Mouse (Mus musculus) limb, embryonic 15.5 days (tissue): ENCODE results near the gene Szt2. TPM values are rescaled to one million over a fixed set of nuclear protein-coding genes. Genes with fewer than 3 reads are reported as not detected.
A peak's percentile ranks its signal among the peaks of the same experiment; 100 is the strongest.

Experiments used
- ATAC-seq: fragments of 200-750 bp; cut with Nextera tagmentation; 2 replicates; pipeline ENCODE4 v1.8.0; 2017; ENCODE audit warnings: low read depth, moderate TSS enrichment; ENCODE audit not compliant: insufficient number of reproducible peaks, low FRiP score, low TSS enrichment
- H3K27ac ChIP-seq: fragments of 300-500 bp; sonication (generic); 2 replicates; pipeline ENCODE4 v1.5.1; 2015; ENCODE audit warnings: moderate library complexity, mild to moderate bottlenecking, inconsistent platforms
- H3K27me3 ChIP-seq: fragments of 300-500 bp; sonication (generic); 2 replicates; pipeline ENCODE4 v1.6.1; 2015; ENCODE audit warnings: inconsistent platforms
- H3K36me3 ChIP-seq: fragments of 300-500 bp; sonication (generic); 2 replicates; pipeline ENCODE4 v1.6.1; 2015; ENCODE audit warnings: inconsistent platforms
- H3K4me1 ChIP-seq: fragments of 300-500 bp; sonication (generic); 2 replicates; pipeline ENCODE4 v1.6.1; 2015; ENCODE audit warnings: inconsistent platforms
- H3K4me2 ChIP-seq: fragments of 300-500 bp; sonication (generic); 2 replicates; pipeline ENCODE4 v1.6.1; 2015; ENCODE audit warnings: mild to moderate bottlenecking, inconsistent platforms
- H3K4me3 ChIP-seq: fragments of 300-500 bp; sonication (generic); 2 replicates; pipeline ENCODE4 v1.5.1; 2015; ENCODE audit warnings: mild to moderate bottlenecking, inconsistent platforms
- H3K9ac ChIP-seq: fragments of 300-500 bp; sonication (generic); 2 replicates; pipeline ENCODE4 v1.6.1; 2015; ENCODE audit warnings: inconsistent platforms
- H3K9me3 ChIP-seq: fragments of 300-500 bp; sonication (generic); 2 replicates; pipeline ENCODE4 v1.6.1; 2016; ENCODE audit warnings: inconsistent platforms
- WGBS: fragments of 180-500 bp; shearing (Covaris S2); methylation state at CpG from one replicate; pipeline ENCODE4 v1.1.7; 2015; 5-methylcytosine and 5-hydroxymethylcytosine counted together
- polyA plus RNA-seq: library from polyadenylated mRNA; unstranded; fragments of >200 nt; fragmentation: Nextera tagmentation; extraction: Ambion mirVana; gene quantifications from 2 replicates; pipeline ENCODE4 v1.2.1, GENCODE M21; 2015

Gene Szt2
- 5.6 and 7.9 TPM in 2 replicates for polyA plus RNA-seq

DNA sequence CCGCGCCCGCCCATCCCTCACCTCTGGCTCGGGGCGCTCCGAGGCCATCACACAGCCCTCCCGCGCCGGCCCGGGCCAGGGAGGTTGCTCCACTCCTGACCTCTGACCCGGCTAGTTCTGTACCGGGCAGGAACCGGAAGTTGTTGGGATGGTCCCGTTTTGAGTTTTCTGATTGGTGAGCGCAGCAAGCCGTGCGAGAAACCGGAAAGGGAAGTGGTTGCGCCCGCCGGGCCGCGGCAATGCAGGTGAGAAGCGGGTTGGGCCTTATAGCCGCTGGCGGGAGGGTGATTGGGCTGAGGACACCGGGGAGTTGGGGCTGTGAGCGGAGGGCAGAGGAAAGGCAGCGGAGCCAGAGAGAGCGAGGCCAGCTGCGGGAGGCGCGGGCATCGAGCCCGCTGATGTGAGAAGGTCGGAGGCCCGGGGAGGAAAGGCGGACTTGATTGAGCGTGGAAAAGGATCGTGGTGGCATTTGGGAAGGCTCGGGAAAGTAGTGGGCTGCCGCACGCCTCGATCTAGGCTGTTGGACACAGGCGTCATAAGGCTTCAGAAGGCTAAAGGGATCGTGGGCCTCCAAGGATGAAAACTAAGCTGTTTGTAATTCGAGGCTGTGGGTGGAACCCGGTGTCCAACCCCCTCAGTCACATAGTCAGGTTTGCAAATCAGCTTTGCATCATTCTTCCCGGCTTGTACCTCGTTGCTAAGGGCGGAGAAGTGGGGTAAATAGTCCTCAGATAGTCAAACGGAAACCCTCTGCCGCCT lies at the start of gene Szt2, which contains the start of gene Med8:
Gene Szt2, minus strand, starts transcription at position 132 of the 759 bp plus-strand sequence.
Gene Med8, plus strand, starts transcription at position 196 of the 759 bp plus-strand sequence.
- Histone ChIP-seq H3K4me2 (peak within 1 kb of the TSS; percentile 75), H3K36me3 (peaks cover 47% of the 10 kb centered on the region), H3K9me3 (no peaks in the 10 kb centered on the region), H3K27me3 (no peaks in the 10 kb centered on the region), H3K27ac (peak within 1 kb of the TSS; percentile 69), H3K4me1 (peaks cover 21% of the 10 kb centered on the region), H3K4me3 (peak within 1 kb of the TSS; percentile 93), H3K9ac (peak within 1 kb of the TSS; percentile 83)
- ATAC-seq = peak; percentile 91
- under 1% methylated on average over 53 of the region's 53 CpGs for WGBS

DNA sequence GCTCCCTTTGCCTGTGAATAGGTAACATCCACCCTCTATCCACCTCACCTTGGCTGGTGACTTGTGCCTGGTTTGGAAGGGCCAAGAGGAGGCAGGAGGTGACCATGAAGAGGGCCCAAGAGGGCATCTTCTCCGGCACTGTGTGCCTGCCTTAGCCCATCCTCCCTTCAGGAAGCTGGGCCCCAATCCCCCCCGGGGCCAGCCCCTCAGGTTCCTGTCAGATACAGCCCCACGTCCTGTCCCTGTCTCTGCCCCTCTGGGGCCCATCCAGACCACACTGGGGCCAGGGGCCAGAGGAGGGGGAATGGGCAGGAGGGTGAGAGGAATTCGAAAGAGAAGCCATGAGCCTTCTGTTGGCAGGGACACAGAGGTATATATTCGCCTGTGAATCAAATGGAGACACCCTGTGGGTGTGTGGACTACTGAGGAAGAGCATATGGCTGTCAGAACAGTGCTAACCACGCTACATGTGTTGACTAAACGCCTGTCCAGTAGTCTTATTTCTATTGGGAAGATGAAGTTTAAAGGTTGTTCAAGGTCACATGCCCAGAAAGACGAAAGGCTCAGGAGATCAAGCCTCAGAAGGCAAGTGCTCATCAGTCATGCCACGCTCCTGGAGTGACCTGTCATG lies 48.4 kb upstream of the Szt2 start, which contains the start of gene Mpl:
Gene Mpl, minus strand, starts transcription at position 169 of the 631 bp plus-strand sequence.
- no peak for ATAC-seq
- Histone ChIP-seq H3K4me2 (no peak within 1 kb of the TSS), H3K4me3 (no peak within 1 kb of the TSS), H3K9ac (no peak within 1 kb of the TSS), H3K4me1 (no peaks in the 10 kb centered on the region), H3K36me3 (no peaks in the 10 kb centered on the region), H3K9me3 (no peaks in the 10 kb centered on the region), H3K27me3 (no peaks in the 10 kb centered on the region), H3K27ac (no peak within 1 kb of the TSS)
- 61% methylated on average over 9 of the region's 9 CpGs for WGBS

DNA sequence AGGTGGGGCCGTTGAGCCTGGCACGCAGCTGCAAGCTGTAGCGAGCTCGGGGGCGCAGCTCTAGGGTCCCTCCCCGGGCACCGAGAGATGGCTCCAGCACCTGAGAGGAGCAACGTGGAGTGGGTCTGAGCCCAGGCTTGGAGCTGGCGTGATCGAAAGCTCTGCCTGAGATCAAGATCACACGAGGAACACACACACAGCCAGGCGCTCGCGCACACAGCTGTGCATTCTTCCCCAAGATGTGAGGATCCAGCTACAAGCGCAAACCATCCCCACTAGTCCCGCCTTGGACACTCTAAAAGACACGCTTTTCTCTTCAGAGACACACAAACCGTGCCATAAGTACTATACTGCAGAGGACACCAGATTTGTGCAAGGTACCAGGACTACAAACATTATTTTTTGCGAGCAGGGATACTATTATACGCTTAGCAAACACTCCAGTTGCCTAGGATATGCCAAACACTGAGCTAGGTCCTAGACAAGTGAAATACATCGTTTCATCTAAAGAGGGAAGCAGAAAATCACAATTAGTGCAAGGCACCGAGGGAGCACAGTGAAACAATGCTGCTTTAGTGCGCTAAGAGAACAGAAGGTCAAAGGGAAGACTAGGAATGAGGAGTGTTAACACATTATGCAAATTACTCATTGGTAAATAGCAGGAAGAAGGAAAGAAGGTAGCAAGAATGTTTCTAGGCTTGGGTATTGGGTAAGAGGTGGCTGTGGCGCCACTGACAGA lies 37.5 kb upstream of the Szt2 start:
- Histone ChIP-seq H3K4me1 (peaks cover 16% of the 10 kb centered on the region), H3K27ac (peak overlapping the region; percentile 50; the same call in 1 of the 2 replicates), H3K4me2 (peak overlapping the region; percentile 86), H3K9me3 (no peaks in the 10 kb centered on the region), H3K27me3 (0 out of 2 replicates have a peak, but pooled peaks cover 3% of the 10 kb centered on the region), H3K4me3 (peak overlapping the region; percentile 39), H3K36me3 (no peaks in the 10 kb centered on the region), H3K9ac (0 out of 2 replicates have a peak overlapping the region, but pooled peaks have one; percentile 40)
- no peak for ATAC-seq
- WGBS = 33% methylated on average over 24 of the region's 24 CpGs

DNA sequence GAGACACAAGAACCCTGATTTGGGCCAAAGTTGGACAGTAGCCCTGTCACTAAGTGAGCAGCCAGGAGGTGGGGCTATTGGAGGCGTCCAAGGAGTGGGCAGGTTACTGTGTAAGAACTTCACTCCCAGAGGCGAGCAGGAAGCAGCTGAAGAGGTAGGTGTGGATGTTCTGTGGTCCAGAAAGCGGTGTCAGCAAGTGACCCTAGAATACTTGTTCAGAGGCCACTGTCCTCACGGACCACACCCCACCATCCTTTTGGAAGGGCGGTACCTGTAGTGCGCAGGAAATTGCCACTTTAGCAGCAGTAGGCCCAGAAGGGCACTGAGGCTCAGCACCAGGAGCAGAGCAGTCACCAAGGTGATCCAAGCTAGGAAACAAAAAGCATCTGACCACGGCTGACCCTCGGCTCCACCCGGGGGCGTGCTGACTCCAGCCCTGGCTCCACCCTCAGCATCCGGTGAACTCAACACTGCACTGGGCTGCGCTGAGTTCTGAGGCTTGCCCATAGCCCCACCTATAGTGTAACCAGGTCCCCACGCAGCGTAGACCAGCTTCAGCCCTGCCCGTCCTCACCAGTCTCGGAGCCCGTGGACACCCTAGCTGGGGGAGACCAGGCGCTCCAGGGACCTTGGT lies 36.8 kb upstream of the Szt2 start:
- Histone ChIP-seq H3K27me3 (0 out of 2 replicates have a peak, but pooled peaks cover 3% of the 10 kb centered on the region), H3K9ac (0 out of 2 replicates have a peak overlapping the region, but pooled peaks have one; percentile 40), H3K4me1 (peaks cover 16% of the 10 kb centered on the region), H3K9me3 (no peaks in the 10 kb centered on the region), H3K4me2 (peak overlapping the region; percentile 86), H3K27ac (peak overlapping the region; percentile 50), H3K36me3 (no peaks in the 10 kb centered on the region), H3K4me3 (peak overlapping the region; percentile 39)
- peak; percentile 68 for ATAC-seq
- WGBS = 12% methylated on average over 18 of the region's 18 CpGs

DNA sequence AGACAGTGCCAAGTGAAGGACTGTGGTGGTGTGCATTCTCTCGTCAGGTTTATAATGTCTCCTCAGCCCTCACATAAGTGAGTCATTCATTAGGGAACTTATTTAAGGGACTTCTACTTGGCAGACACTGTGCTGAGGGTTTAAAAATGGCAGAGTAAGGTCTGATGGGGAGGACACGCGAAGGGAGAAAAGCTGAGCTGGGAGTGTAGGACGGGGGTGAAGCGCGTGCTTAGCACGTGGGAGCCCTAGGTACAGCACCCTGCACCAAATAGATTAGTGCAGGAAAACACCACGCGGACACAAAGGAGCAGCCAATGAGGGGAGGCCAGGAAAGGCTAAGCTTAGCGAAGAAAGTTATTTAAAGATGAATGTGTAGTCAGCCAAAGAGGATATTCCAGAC lies 36.0 kb upstream of the Szt2 start:
- no peaks in the 10 kb centered on the region for H3K36me3 ChIP-seq
- H3K9ac ChIP-seq = no peak overlapping the region
- peak overlapping the region; percentile 50; the same call in 1 of the 2 replicates for H3K27ac ChIP-seq
- 0 out of 2 replicates have a peak, but pooled peaks cover 2% of the 10 kb centered on the region for H3K27me3 ChIP-seq
- peaks cover 16% of the 10 kb centered on the region for H3K4me1 ChIP-seq
- no peak; the same call in 1 of the 2 replicates for ATAC-seq
- WGBS = 75% methylated on average over 10 of the region's 10 CpGs
- no peak overlapping the region for H3K4me2 ChIP-seq
- H3K4me3 ChIP-seq = no peak overlapping the region
- no peaks in the 10 kb centered on the region for H3K9me3 ChIP-seq

DNA sequence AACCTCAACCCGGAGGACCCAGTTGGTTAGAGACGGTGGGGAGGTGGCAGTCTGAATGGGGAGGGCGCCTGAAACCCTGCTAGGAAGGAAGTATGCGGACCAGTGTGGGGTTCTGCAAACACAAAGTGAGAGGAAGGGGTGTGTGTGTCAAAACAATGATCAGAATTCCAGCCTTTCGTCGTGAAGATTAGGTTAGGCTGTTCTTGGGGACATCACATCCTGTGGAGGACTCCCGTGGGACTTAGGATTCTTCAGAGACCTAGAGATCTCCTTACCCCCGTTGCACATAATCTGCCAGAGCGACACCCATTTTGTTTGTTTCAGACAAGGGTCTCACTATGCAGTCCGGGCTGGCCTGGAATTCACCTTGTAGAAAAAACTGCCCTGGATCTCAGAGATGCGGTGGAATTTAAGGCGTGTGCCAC lies 28.8 kb upstream of the Szt2 start:
- peaks cover 17% of the 10 kb centered on the region for H3K36me3 ChIP-seq
- H3K4me2 ChIP-seq = peak overlapping the region; percentile 96
- H3K9ac ChIP-seq = peak overlapping the region; percentile 33; the same call in 1 of the 2 replicates
- H3K27me3 ChIP-seq = no peaks in the 10 kb centered on the region
- H3K4me3 ChIP-seq = peak overlapping the region; percentile 62
- no peak for ATAC-seq
- 5% methylated on average over 12 of the region's 12 CpGs for WGBS
- H3K9me3 ChIP-seq = no peaks in the 10 kb centered on the region
- peak overlapping the region; percentile 93 for H3K27ac ChIP-seq
- H3K4me1 ChIP-seq = peaks cover 37% of the 10 kb centered on the region

DNA sequence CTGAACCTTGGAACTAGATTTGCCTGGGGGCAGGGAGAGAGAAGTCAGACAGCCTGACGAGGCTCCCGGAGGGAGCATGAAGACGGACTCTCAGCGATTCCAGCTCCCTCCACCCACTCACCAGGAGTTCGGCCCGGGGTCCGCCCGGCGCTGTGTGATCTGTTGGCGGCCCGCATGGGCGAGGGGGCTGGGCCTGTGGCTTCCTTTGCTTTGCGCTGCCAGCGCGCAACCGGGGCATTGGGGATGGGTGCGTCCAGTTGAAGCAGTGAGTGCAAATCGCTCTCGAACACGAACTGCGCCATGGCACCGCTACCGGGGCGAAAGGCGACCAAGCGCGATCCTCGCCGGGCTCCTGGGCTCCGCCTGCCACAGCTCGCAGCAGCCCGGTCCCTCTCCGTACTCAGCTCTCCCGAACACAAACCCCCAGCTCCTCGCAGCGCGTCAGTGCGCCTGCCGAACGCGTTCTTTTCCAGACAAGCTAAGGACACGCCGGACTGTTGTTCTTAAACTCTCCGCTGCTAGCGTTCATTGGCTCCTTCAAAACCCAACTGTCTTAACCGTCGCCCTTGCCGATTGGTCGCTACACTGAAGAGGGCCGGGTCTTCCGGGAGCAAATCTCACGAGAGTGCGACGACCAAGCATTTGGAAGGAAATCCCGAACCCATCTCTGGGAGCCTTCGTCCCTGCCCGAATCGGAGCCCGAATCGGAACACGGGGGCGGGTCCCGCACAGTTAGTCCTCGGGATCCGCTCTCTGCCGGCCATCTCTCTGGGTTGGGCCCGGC lies 27.9 kb upstream of the Szt2 start, which contains the start of gene Cdc20:
Gene Cdc20, minus strand, starts transcription at position 533 of the 784 bp plus-strand sequence.
- H3K9me3 ChIP-seq = no peaks in the 10 kb centered on the region
- peak within 1 kb of the TSS; percentile 93 for H3K27ac ChIP-seq
- peaks cover 37% of the 10 kb centered on the region for H3K4me1 ChIP-seq
- peak; percentile 95 for ATAC-seq
- H3K9ac ChIP-seq = peak within 1 kb of the TSS; percentile 55
- WGBS = under 1% methylated on average over 67 of the region's 67 CpGs
- H3K36me3 ChIP-seq = peaks cover 25% of the 10 kb centered on the region
- H3K4me2 ChIP-seq = peak within 1 kb of the TSS; percentile 96
- H3K27me3 ChIP-seq = no peaks in the 10 kb centered on the region
- peak within 1 kb of the TSS; percentile 62 for H3K4me3 ChIP-seq

DNA sequence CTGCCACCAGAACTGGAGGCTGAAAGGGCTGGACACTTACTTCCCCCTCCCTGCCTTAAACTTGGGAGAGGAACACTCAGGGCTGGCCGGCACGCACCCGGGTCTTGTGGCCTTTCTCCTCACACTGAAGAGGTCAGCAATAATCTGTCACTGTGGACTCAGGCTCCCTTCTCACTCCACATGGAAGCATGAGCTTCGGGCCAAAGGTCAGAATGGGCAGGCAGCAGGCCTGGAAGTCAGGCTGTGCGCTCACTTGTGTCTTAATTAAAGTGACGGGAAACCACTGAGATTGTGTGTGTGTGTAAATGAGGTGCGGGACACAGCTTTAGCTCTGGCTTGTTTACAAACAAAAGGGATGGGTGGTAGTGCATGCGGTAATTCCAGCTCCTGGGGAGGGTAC lies 23.3 kb upstream of the Szt2 start:
- ATAC-seq = no peak
- H3K36me3 ChIP-seq = peaks cover 43% of the 10 kb centered on the region
- no peak overlapping the region for H3K4me3 ChIP-seq
- no peak overlapping the region for H3K27ac ChIP-seq
- H3K9me3 ChIP-seq = no peaks in the 10 kb centered on the region
- WGBS = 78% methylated on average over 8 of the region's 8 CpGs
- H3K9ac ChIP-seq = no peak overlapping the region
- H3K4me1 ChIP-seq = peaks cover 58% of the 10 kb centered on the region
- H3K27me3 ChIP-seq = no peaks in the 10 kb centered on the region
- H3K4me2 ChIP-seq = no peak overlapping the region

DNA sequence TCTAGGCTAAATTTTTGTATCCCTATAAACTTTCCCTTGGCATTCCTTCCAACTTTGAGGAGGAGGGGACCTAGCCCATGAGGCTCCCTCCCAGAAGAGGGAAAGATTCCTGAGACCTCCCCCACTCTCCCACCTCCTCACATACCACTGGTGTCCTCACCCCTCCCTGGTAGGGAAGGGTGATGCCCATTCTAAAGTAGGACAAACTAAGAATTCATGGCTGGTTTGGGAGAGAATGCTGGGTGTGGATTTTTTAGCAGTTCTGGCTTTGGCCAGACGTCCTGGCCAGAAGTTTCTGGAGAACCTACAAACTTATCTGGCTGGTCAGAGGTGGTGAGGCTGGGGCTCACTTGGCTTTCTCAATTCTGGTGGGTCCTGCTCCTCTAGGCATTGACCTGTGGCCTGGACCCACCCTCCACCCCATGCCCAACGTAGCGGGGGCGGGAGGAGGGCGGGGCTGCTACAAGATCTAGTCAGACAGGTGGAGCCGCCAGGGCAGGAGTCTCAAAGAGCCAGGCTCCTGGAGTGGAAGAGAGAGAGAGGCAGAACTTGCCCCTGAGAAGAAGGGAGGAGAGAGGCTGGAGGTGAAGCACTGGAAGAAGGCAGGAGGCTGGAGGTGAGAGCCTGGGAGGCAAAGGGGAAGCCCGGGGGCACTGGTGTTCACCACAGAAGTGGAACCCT lies 20.3 kb upstream of the Szt2 start:
- peaks cover 38% of the 10 kb centered on the region for H3K4me1 ChIP-seq
- WGBS = 44% methylated on average over 7 of the region's 7 CpGs
- H3K36me3 ChIP-seq = peaks cover 40% of the 10 kb centered on the region
- H3K9ac ChIP-seq = peak overlapping the region; percentile 76; the same call in 1 of the 2 replicates
- ATAC-seq = no peak
- no peaks in the 10 kb centered on the region for H3K9me3 ChIP-seq
- peak overlapping the region; percentile 88 for H3K4me2 ChIP-seq
- peak overlapping the region; percentile 77 for H3K4me3 ChIP-seq
- H3K27ac ChIP-seq = peak overlapping the region; percentile 91
- no peaks in the 10 kb centered on the region for H3K27me3 ChIP-seq

DNA sequence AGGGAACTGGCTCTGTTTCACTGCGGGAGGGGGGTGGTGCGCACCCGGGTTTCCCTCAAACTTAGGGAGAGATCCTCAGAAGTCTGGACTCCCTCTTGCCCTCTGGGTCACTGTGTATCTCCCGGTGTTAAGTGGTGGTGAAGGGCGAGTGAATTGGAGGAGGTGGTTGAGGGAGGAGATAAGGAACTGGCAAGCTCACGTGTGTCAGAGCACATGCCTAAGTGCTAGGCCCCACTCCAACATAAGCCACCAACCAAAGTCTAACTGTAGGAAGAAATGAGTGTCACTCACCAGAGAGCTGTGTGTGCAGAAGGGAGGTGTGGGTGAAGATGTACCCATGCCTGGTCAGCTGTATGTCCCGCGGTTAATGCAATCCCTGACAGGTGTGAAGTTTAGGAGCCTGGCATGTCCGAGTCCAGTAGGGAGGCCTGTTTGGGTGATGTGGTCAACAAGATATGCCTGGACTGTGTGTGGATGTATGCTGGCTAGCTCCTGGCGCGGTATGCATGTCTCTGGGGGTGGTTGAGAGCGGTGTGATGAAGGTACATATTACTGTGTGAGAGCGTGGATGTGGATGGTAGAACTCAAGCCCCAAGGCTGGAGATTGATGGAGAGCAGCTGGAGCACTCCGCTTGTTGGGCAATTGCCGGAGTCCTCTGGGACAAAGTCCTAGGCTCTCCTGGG lies 19.6 kb upstream of the Szt2 start:
- peak overlapping the region; percentile 77 for H3K4me3 ChIP-seq
- peak overlapping the region; percentile 88 for H3K4me2 ChIP-seq
- H3K4me1 ChIP-seq = peaks cover 36% of the 10 kb centered on the region
- no peaks in the 10 kb centered on the region for H3K9me3 ChIP-seq
- peak overlapping the region; percentile 76 for H3K9ac ChIP-seq
- peak overlapping the region; percentile 91 for H3K27ac ChIP-seq
- WGBS = 29% methylated on average over 15 of the region's 15 CpGs
- H3K27me3 ChIP-seq = no peaks in the 10 kb centered on the region
- peaks cover 35% of the 10 kb centered on the region for H3K36me3 ChIP-seq
- no peak for ATAC-seq
